Mouse (Mus musculus) spleen, postnatal 4 days (tissue): ENCODE data around the gene Cox10.
A peak's percentile ranks its signal among the peaks of the same experiment; 100 is the strongest.

Source experiments
- DNase-seq, 2 experiments: peaks; one replicate each; pipeline ENCODE4 v3.0.0; 2022; ENCODE audit warnings: low spot score in 2 of 2

The Cox10 gene

GRCm38 (mm10) chr11:63952743-63953191 lies 126.5 kb downstream of the Cox10 start:
- no peak for DNase-seq

- peak in 1 of 2 experiments; percentile 37 for DNase-seq
Observed at GRCm38 (mm10) chr11:63951831-63952631, 127.2 kb downstream of the Cox10 start.

GRCm38 (mm10) chr11:63948371-63948770 lies 130.9 kb downstream of the Cox10 start:
- no peak for DNase-seq

DNA sequence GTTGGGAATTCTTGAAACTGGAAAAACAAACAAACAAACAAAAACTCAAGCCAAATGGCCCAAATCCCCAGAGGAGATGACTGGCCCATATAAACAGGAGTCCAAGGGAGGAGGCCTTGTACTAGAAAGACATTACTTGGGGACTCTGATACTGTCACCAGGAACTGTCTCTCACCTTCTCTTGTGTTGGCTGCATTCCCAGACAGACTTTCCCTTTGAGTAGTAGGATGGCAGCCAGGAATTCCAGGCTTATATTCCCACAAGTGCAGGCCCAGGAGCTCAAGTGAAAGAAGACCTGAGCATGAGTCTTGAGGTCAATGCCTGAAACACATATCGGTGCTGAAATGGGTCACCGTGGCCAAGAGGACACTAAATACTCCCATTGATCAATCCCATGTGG lies 132.2 kb downstream of the Cox10 start:
- DNase-seq, result no peak

- no peak for DNase-seq
Observed at GRCm38 (mm10) chr11:63943947-63944346, 135.3 kb downstream of the Cox10 start.

GRCm38 (mm10) chr11:63943268-63943890 lies 135.9 kb downstream of the Cox10 start:
- no peak for DNase-seq

GRCm38 (mm10) chr11:63942177-63942576 lies 137.1 kb downstream of the Cox10 start:
- DNase-seq, result no peak

DNA sequence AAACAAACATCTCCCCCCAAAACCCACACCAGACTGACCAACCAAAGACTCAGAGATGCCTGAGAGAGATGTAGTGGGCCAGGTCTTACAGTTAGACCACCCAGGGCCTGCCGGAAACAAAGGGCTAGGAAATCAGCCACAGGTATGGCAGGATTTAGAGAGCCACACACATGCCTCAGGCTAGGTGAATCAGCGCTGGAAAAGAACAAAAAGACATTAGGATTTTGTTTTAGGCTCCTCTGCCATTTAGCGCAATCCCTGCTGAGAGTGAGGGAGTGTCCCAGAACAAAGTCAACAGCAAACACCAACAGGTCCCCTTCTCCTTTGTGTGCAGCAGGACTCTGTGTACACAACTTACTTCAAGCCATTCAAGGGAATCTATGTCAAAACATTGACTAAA lies 142.6 kb downstream of the Cox10 start:
- DNase-seq, result no peak

DNA sequence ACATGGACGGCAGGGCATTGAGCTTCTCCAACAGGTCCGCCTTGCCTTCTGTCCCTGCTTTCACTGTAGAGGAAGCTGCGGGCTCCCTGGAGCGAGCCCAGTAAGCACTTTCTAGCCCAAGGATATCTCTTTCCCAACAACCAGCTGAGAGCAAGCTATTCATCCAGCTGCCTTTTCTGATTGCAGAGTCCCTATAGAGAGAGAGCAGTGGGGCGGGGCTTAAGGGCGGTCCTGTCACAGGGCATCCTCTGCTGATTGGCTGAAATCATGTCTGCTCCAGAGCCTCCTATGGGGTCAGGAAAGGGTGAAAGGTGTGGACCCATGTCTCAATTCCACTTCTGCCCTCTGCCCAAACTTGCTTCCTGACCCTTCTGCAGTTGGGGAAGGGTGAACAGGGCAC lies 152.4 kb downstream of the Cox10 start:
- no peak for DNase-seq

DNA sequence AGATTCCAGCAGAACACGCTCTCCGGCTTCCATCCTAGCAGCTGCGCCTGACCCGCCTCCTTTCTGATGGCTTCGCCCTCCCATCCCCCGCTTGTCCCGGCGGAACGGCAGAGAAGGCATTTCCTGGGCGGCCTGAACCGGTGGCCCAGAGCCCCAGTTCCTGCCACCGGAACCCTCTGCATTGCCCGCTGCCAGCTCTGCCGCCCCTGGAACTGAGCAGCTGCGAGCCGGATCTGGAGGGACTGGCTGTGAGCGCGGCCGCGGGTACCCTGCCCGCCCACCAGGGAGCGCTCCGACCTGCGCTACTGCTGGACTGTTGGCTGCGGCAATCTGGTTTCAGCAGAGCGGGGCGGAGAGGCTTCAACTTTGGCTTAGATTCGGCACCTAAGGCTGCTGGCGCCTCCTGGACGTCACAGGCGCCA lies 154.1 kb downstream of the Cox10 start:
- peak; percentile 75 to 89 for DNase-seq

- DNase-seq, result no peak
Observed at GRCm38 (mm10) chr11:63924286-63924930, 154.9 kb downstream of the Cox10 start.

GRCm38 (mm10) chr11:63923386-63923785 lies 155.9 kb downstream of the Cox10 start:
- DNase-seq, result no peak

DNA sequence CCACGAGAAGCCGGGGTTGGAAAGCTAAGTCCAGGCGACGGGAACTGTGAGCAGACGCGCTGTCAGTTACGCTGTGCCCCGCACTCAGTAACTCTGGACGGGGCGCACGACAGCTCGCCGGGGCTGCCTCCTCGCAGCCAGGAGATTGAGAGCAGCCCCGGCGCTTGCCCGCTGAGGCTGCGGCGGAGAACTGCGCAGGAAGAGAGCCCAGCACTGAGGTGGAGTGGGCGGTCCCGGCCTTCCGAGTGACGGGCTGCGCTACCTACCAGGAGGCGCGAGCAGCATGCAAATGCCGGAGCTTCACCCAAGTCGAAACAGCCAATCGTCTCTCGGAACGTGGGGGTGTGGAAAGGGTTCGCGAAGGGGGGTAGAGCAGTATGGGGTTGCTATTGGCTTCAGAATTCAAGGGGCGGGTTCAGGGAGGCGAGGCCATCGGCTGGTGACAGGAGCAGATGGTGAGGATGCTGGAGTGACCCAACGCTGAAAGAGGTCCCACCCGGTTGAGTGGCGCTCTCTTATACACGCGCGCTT lies 157.1 kb downstream of the Cox10 start, which contains the start of gene Hs3st3b1:
Gene Hs3st3b1, minus strand, starts transcription at position 200 of the 531 bp plus-strand sequence.
- peak; percentile 85 to 90 for DNase-seq

DNA sequence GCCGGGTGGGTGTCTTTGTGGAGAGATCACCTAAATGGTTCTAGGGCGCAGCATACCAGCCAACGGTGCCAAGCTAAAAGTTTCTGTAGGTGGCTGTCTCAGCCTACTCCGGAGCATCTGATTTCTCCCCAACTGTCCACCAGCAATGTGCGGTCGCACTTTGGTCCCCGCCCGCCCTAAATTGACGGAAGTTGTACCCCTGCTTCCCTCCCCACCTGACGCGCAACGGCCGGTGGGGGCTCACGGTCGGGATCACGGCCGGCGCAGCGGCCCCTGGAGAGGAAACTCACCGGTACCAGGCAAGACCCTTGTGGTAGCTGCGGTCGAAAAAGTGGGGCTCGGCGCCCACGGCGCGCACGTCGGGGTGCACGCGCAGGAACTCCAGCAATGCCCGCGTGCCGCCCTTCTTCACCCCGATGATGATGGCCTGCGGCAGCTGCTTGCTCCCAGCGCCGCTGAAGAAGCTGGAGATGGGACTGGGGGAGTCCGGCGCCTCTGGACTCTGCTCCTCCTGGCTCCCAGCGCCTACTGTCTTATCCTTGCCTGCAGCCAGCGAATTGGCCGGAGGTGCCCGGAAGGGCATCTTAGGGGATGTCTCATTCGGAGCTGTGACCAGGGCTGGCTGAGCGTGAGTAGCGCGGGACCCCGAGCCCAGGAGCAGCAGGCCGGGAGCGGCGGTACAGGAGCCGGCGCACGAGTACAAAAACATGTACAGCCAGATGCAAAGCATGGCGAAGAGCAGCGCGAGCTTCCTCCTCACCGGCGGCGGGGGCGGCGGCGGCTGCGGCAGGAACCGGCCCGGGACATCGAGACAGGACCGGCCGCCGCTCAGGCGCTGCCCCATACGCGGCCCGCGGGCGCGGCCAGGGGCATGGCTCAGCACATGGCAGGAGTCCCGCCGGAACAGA lies 158.0 kb downstream of the Cox10 start:
- peak in 1 of 2 experiments; percentile 70 for DNase-seq

- DNase-seq, result peak; percentile 68 to 86
Observed at GRCm38 (mm10) chr11:63920531-63920930, 158.7 kb downstream of the Cox10 start.

GRCm38 (mm10) chr11:63919211-63920098 lies 159.8 kb downstream of the Cox10 start:
- DNase-seq, result no peak

DNA sequence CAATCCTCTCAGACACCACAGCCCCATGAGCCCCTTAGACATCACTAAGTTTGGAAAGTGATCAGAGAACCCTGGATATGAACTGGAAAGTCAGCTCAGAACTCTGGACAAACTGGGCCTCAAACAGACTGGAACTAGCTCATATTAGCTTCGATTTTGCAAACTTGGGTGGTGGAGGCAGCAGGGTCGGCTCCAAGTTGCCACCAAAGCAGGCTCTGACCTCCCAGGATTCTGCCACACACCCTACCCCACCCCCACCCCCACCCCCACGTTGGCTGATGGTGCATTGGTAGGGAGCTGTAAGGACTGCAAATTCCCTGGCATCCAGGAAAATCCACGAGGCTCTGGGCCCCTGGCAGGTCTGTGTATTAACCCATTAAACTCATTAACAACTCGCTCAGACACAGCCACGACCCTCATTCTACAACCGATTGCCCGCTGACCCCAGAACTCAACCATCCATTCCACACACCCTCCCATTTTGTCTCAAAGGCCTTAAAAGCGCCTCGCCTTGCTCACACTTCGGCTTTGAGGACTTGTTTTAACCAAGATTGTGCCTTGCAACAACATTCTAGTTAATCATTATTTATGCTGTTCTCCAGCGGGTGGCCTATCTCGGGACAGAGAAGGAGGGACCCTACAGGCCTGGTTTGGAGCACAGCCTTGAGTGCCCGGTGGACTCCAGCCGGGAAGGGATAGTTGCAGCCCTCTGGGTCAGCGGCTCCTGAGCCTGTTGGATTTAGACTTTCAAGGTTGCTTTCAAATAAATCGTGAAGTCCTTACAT lies 160.8 kb downstream of the Cox10 start:
- no peak for DNase-seq

DNA sequence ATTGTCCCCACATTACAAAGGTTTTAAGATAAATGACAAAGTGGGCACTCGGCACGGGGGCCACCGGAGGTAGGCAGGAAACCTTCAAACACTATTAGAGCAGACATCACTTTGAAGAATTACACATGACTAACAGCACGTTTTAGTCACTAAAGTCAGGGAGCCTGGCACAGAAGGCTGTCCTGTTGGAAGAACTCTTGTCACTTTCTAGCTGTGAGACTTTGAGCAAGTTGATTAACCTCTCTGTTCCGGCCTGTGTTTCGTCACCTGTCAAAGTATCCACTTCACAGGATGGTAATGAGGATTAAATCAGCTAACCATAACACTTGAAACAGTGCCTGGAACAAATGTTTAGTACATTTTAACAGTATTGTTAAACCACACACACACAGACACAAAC lies 161.7 kb downstream of the Cox10 start:
- DNase-seq, result no peak

GRCm38 (mm10) chr11:63914388-63914787 lies 164.9 kb downstream of the Cox10 start:
- peak; percentile 55 to 75 for DNase-seq
